Mouse (Mus musculus): ENCODE data around the gene Kif3c.

GRCm38 (mm10) chr12:3316937-3317336, 48.0 kb upstream of the Kif3c start:
- TF ChIP-seq CTCF (IDR thresholded peaks at IDR 0.05; ENCODE audit: low read depth) (no peak), EP300 (IDR thresholded peaks at IDR 0.05; ENCODE audit: low read depth) (no peak)
